Mouse (Mus musculus): ENCODE measurements around the gene Gpr37l1.
A peak's percentile ranks its signal among the peaks of the same experiment; 100 is the strongest.

The Gpr37l1 gene

GRCm38 (mm10) chr1:135181880-135182623 lies 14.6 kb upstream of the Gpr37l1 start:
- no peak for DNase-seq (ENCODE audit: low spot score)

- no peak for DNase-seq (ENCODE audit: low spot score)
Measured at GRCm38 (mm10) chr1:135181275-135181674, 13.8 kb upstream of the Gpr37l1 start.

GRCm38 (mm10) chr1:135180830-135181229 lies 13.3 kb upstream of the Gpr37l1 start:
- no peak for DNase-seq (ENCODE audit: low spot score)

- DNase-seq (ENCODE audit: low spot score): no peak
Measured at GRCm38 (mm10) chr1:135178863-135179262, 11.4 kb upstream of the Gpr37l1 start.

GRCm38 (mm10) chr1:135177724-135178123 lies 10.2 kb upstream of the Gpr37l1 start:
- DNase-seq (ENCODE audit: low spot score): no peak

GRCm38 (mm10) chr1:135175176-135175575 lies 7.7 kb upstream of the Gpr37l1 start:
- DNase-seq (ENCODE audit: low spot score): no peak

GRCm38 (mm10) chr1:135173311-135173710 lies 5.8 kb upstream of the Gpr37l1 start:
- DNase-seq (ENCODE audit: low spot score): no peak

GRCm38 (mm10) chr1:135171984-135172383 lies 4.5 kb upstream of the Gpr37l1 start:
- peak; percentile 75 for DNase-seq (ENCODE audit: low spot score)

- no peak for DNase-seq (ENCODE audit: low spot score)
Measured at GRCm38 (mm10) chr1:135171202-135171601, 3.7 kb upstream of the Gpr37l1 start.

- no peak for DNase-seq (ENCODE audit: low spot score)
Measured at GRCm38 (mm10) chr1:135170299-135170698, 2.8 kb upstream of the Gpr37l1 start.

- no peak for DNase-seq (ENCODE audit: low spot score)
Measured at GRCm38 (mm10) chr1:135169556-135170224, 2.2 kb upstream of the Gpr37l1 start.

- DNase-seq (ENCODE audit: low spot score): no peak
Measured at GRCm38 (mm10) chr1:135168453-135169200, 1.1 kb upstream of the Gpr37l1 start.

GRCm38 (mm10) chr1:135162720-135163119 lies 4.8 kb downstream of the Gpr37l1 start:
- DNase-seq (ENCODE audit: low spot score): no peak

GRCm38 (mm10) chr1:135160411-135161050 lies 7.0 kb downstream of the Gpr37l1 start:
- no peak for DNase-seq (ENCODE audit: low spot score)

- DNase-seq (ENCODE audit: low spot score): no peak
Measured at GRCm38 (mm10) chr1:135159556-135160123, 7.8 kb downstream of the Gpr37l1 start.

GRCm38 (mm10) chr1:135159074-135159473 lies 8.4 kb downstream of the Gpr37l1 start:
- DNase-seq (ENCODE audit: low spot score): no peak

GRCm38 (mm10) chr1:135158633-135159032 lies 8.8 kb downstream of the Gpr37l1 start:
- no peak for DNase-seq (ENCODE audit: low spot score)

GRCm38 (mm10) chr1:135156300-135156699 lies 11.2 kb downstream of the Gpr37l1 start:
- no peak for DNase-seq (ENCODE audit: low spot score)

- peak; percentile 72 for DNase-seq (ENCODE audit: low spot score)
Measured at GRCm38 (mm10) chr1:135154411-135154959, 13.0 kb downstream of the Gpr37l1 start.

GRCm38 (mm10) chr1:135154011-135154410 lies 13.5 kb downstream of the Gpr37l1 start:
- DNase-seq (ENCODE audit: low spot score): no peak

GRCm38 (mm10) chr1:135148996-135149395 lies 18.5 kb downstream of the Gpr37l1 start:
- no peak for DNase-seq (ENCODE audit: low spot score)

- no peak for DNase-seq (ENCODE audit: low spot score)
Measured at GRCm38 (mm10) chr1:135148476-135148875, 19.0 kb downstream of the Gpr37l1 start.
